Mouse (Mus musculus) bone marrow, adult 2 months (tissue): Measurements from ENCODE around the gene Mustn1.

Experiments
- CTCF ChIP-seq: fragments of 200-500 bp; IDR thresholded peaks from 2 replicates; pipeline ENCODE4 v1.5.1; 2011; ENCODE audit warnings: low read length, control low read depth; ENCODE audit not compliant: control insufficient read depth, insufficient read depth
- POLR2A ChIP-seq: fragments of 200-500 bp; IDR thresholded peaks from 2 replicates; pipeline ENCODE4 v1.6.1; 2011; ENCODE audit warnings: low read depth, mild to moderate bottlenecking, control low read depth, low read length, borderline replicate concordance; ENCODE audit not compliant: control insufficient read depth

DNA sequence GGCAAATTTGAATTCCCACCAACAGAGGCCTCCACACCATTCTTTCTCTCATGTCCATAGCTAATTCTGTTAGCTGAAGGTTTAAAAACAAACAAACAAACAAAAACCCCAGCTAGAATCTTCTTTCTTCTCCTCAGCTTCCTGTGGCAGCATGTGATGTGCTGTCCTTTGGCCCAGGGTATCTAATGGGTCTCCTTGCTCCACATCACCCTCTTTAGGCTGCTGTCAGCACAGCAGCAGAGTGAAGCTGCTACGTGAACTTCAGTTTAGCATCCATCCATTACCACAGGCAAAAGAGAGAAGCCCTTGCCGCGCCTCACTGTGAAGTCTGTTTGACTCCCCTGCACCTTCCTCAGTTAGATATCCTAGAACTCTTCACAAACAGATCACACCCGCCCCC, 21.0 kb upstream of the Mustn1 start:
- peak; percentile 32; the same call in 1 of the 2 replicates for TF ChIP-seq CTCF
- TF ChIP-seq POLR2A, result no peak
